Mouse (Mus musculus) colon, adult 2 months (tissue): ENCODE measurements around the gene Mkrn3. TPM values are rescaled to one million over a fixed set of nuclear protein-coding genes. Genes with fewer than 3 reads are reported as not detected.

ENCODE experiments used
- polyA plus RNA-seq: library from polyadenylated mRNA; depleted of rRNA; stranded (reverse); fragments of >200 nt; gene quantifications from 2 replicates; pipeline ENCODE4 v1.2.3, GENCODE M21; 2012; rRNA removed

Mkrn3 gene
- polyA plus RNA-seq, result 0.45 and 0.77 TPM in 2 replicates

DNA sequence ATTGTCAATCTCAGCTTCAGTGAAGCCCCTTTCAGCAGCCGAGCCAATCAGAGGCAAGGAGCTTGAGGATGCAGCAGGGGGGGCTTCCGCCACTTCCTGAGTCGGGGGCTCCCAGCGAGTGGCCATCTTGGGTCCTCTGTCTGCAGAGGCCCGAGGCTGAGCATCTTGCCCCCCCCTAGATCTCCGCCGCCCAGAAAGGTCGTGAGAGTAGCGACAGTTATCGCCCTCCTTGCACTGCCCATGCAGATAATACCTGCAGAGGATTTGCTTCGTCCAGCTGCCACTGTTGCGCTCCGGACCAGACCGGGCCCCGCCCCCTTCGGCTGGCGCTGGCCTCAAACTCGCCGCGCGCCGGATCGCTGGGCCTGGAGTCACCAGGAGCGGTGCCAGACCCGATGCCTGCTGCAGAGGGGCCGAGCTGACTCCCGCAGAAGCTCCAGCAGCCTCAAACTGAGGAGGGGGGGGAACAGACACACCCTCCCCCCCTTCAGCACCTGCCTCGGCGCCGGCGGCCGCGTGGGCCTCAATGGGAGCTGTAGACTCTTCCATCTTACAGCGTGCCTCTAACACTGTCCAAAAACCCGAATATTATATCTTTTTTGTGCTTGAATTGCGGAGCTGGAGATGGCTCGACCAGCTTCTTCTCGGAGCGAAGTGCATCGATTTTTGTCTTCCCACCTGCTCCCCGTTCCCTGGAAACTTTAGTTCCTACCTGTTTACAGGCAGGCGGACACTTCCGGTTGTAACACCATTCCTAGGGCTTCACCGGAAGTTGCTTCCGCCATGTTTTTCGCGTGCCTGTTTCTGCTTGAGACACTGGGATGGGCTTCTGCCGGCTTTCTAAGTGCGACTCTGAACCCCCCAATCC is at the start of gene Mkrn3:
Gene Mkrn3 (minus strand): TSS at position 647 of the 868 bp plus-strand sequence.

DNA sequence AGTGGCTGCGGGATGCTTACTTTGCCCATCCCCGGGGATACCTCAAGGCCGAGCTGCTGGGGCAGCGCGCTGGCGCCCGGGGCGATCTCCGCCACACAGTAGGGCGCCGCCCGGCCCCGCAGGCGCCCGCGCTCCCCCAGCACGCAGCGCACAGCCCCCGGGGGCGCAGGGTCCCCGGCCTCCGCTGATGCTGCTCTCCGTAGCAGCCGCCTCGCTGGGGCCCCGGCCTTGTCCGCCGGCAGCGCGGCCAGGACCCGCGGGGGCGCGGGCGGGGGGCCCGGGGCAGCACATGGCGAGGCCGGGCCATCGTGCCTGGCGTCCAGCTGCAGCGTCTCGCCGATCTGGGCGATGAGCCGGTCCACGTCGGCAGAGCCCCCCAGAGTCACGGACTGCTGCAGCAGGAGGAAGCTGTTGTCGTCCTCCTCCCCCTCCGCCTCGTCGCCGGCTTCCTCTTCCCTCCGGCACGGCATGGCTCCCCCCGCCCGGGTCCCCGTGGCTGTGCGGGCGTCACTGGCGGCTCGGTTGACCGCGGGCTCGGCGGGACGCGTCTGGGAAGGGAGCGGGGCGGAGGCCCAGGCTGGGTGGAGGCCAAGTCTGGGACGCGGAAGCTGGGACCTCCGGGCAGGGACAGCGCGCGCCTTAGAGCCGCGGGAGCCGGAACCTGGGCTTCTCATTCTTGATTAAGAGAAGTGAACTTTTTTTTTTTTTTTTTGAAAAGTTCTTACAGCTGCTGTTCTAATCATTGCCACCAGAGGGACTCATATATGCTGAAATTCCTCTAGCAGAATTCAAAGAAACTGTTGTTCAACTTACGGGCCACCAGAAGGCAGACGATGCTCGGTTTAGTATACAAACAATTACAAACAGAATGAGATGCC is 44.2 kb upstream of the Mkrn3 start, which contains the start of gene Peg12:
Gene Peg12 (minus strand): TSS at position 633 of the 878 bp plus-strand sequence.

DNA sequence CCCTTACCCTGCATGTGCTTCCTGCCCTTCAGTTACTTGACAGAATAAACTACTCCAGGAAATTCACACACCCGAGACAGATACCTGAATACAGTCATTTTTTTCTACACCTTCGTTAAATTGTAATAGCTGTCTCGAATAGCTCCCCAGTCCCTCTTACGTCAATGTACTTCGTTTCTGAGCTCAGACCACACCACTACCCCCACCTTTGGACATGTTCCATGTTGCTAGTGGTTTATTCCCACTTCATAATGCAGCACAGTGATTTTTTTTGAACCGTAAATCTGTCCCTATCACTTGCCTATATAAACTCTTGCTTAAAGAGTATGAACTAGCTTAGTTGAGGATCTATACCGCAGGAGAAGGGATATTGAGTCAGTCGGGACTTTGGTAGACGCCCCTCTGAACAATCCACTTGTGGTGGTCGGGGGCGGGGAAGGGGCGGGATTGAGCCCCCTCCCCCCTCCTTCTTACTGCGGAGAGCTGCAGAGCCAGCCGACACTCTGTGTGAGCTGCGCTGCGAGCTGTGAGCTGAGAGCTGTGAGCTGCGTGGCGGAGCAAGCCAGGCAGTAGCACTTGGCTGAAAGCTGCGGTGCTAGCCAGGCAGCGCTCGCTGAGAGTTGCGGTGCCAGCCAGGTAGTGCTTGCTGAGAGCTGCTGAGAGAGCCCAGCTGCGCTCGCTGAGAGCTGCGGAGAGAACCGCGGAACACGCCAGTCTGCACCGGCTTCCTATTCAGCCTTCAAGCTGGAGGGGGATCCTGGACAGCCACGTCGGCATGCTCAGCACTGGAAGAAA is 43.2 kb downstream of the Mkrn3 start, which contains the start of gene Magel2:
Gene Magel2 (plus strand): TSS at position 501 of the 795 bp plus-strand sequence.

Other genes starting within 250 kb of the Mkrn3 start
- 5.8 and 6.6 TPM in 2 replicates for gene Ndn, start 73.6 kb downstream of the Mkrn3 start, polyA plus RNA-seq
- 0.02 TPM in 1 of 2 replicates, not detected in the other for gene Magel2, start 43.1 kb downstream of the Mkrn3 start, polyA plus RNA-seq
- 0.42 and 1.1 TPM in 2 replicates for gene Peg12, start 44.4 kb upstream of the Mkrn3 start, polyA plus RNA-seq